Mouse (Mus musculus) erythroblast, embryonic 14.5 days (primary cell): ENCODE measurements at regions not wholly inside any gene's neighbourhood (a gene's known extent, or its start where the extent isn't known, plus 50 kb on each side); places are given as distances from the start of the nearest gene placed in this dataset.

Source experiments
- GATA1 ChIP-seq: IDR thresholded peaks from 2 replicates; pipeline ENCODE4 v1.6.1; 2012; ENCODE audit warnings: low read length, inconsistent platforms, mixed read lengths
- TAL1 ChIP-seq: IDR thresholded peaks from 3 replicates; pipeline ENCODE4 v1.6.1; 2012; ENCODE audit warnings: low read length, inconsistent platforms, mixed read lengths

DNA sequence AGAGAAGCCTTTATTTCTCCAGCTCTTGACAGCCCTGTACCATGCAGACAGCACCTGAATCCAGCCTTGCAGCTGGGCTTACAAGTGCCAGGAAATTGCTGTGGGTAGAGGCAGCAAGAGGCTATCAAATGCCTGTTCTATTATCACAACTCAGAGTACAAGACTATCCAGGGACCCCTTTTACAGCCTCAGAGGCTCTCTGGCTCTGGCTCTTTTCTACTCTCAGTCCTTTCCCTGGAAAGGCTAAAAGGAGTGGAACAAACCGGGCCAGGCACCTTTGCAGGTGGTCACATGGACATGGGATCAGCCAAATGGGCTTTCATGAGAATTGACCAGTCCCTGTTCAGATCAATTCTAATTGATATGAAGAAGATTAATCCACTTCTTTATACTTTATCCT, 125.7 kb downstream of the Qrsl1 start:
- no peak for TF ChIP-seq GATA1
- no peak for TF ChIP-seq TAL1
